Mouse (Mus musculus): Measurements from ENCODE around the gene Mefv.

- TF ChIP-seq CTCF (conservative IDR thresholded peaks at IDR 0.05; ENCODE audit: low read length) (no peak), POU5F1 (IDR thresholded peaks at IDR 0.05; ENCODE audit: borderline replicate concordance, low read length) (no peak), NANOG (IDR thresholded peaks at IDR 0.05; ENCODE audit: borderline replicate concordance, low read length) (no peak)
Observed at GRCm38 (mm10) chr16:3699281-3699680, 18.6 kb downstream of the Mefv start.

All from E14TG2a.4 (cell line).